Mouse (Mus musculus): ENCODE results near the gene Dbil5. TPM values are rescaled to one million over a fixed set of nuclear protein-coding genes. Genes with fewer than 3 reads are reported as not detected.

Gene Dbil5
- polyA plus RNA-seq, 1 experiment from 2014 or later = 2.1 TPM

- no peak overlapping the region for H3K9ac ChIP-seq (ENCODE audit: low read length)
- 69% methylated on average over 7 of the region's 7 CpGs for WGBS
- ATAC-seq (ENCODE audit: insufficient number of reproducible peaks, insufficient read depth, low FRiP score, low read depth) = no peak
Observed at GRCm38 (mm10) chr11:76267550-76267949, 50.1 kb downstream of the Dbil5 start.

GRCm38 (mm10) chr11:76268001-76268459 is 50.6 kb downstream of the Dbil5 start:
- Histone ChIP-seq H3K36me3 (ENCODE audit: control insufficient read depth, insufficient read depth, low read length) (peaks cover 24% of the 10 kb centered on the region), H3K4me1 (ENCODE audit: control insufficient read depth in 2 of 2, insufficient read depth in 2 of 2, low read length in 2 of 2) (peaks cover 0 to 2% of the 10 kb centered on the region in 2 experiments; a peak in 1 of 4 replicates), H3K9me3 (ENCODE audit: control insufficient read depth, low read length) (no peaks in the 10 kb centered on the region), H3K27me3 (ENCODE audit: control insufficient read depth, insufficient read depth, low read length) (no peaks in the 10 kb centered on the region), H3K4me2 (ENCODE audit: low read length) (no peak overlapping the region), H3K4me3 (ENCODE audit: control insufficient read depth in 1 of 2, insufficient read depth in 1 of 2, low read depth in 1 of 2, low read length in 2 of 2) (no peak overlapping the region), H3K9ac (ENCODE audit: low read length) (no peak overlapping the region), H3K27ac (replicated peaks in 1 of 2; ENCODE audit: control insufficient read depth in 1 of 2, insufficient read depth in 1 of 2, low read depth in 2 of 2, low read length in 2 of 2) (no peak overlapping the region)
- no peak for ATAC-seq (ENCODE audit: insufficient number of reproducible peaks, insufficient read depth, low FRiP score, low read depth)
- WGBS = 75% methylated on average over 5 of the region's 5 CpGs

More at GRCm38 (mm10) chr11:76267550-76267949, 50.1 kb downstream of the Dbil5 start:
- H3K27ac ChIP-seq (replicated peaks in 1 of 2; ENCODE audit: control insufficient read depth in 1 of 2, insufficient read depth in 1 of 2, low read depth in 2 of 2, low read length in 2 of 2) = no peak overlapping the region
- no peak overlapping the region for H3K4me2 ChIP-seq (ENCODE audit: low read length)
- H3K9me3 ChIP-seq (ENCODE audit: control insufficient read depth, low read length) = no peaks in the 10 kb centered on the region
- H3K4me1 ChIP-seq (ENCODE audit: control insufficient read depth in 2 of 2, insufficient read depth in 2 of 2, low read length in 2 of 2) = peaks cover 0 to 2% of the 10 kb centered on the region in 2 experiments; a peak in 1 of 4 replicates
- no peak overlapping the region for H3K4me3 ChIP-seq (ENCODE audit: control insufficient read depth in 1 of 2, insufficient read depth in 1 of 2, low read depth in 1 of 2, low read length in 2 of 2)
- peaks cover 24% of the 10 kb centered on the region for H3K36me3 ChIP-seq (ENCODE audit: control insufficient read depth, insufficient read depth, low read length)
- no peaks in the 10 kb centered on the region for H3K27me3 ChIP-seq (ENCODE audit: control insufficient read depth, insufficient read depth, low read length)

Other genes starting within 250 kb of the Dbil5 start
- 0.22 TPM in 1 of 2 replicates, not detected in the other for gene 1700016K19Rik, start 217.7 kb upstream of the Dbil5 start, polyA plus RNA-seq (2014; fragmentation: Nextera tagmentation; extraction: Ambion mirVana)
- 11.5 and 13.2 TPM in 2 replicates for gene Rflnb, start 189.8 kb upstream of the Dbil5 start, polyA plus RNA-seq (2014; fragmentation: Nextera tagmentation; extraction: Ambion mirVana)
- gene Vps53, start 38.0 kb upstream of the Dbil5 start, polyA plus RNA-seq (2014; fragmentation: Nextera tagmentation; extraction: Ambion mirVana) = 31.5 and 32.5 TPM in 2 replicates
- gene Fam57a, start 37.9 kb upstream of the Dbil5 start, polyA plus RNA-seq (2014; fragmentation: Nextera tagmentation; extraction: Ambion mirVana) = 22.4 and 23.1 TPM in 2 replicates
- gene Gemin4, start 56 bp downstream of the Dbil5 start, polyA plus RNA-seq (2014; fragmentation: Nextera tagmentation; extraction: Ambion mirVana) = 18.8 and 23.0 TPM in 2 replicates
- 21.8 and 23.2 TPM in 2 replicates for gene Mrm3, start 26.1 kb downstream of the Dbil5 start, polyA plus RNA-seq (2014; fragmentation: Nextera tagmentation; extraction: Ambion mirVana)
- 135 and 138 TPM in 2 replicates for gene Glod4, start 26.1 kb downstream of the Dbil5 start, polyA plus RNA-seq (2014; fragmentation: Nextera tagmentation; extraction: Ambion mirVana)
- gene Nxn, start 181.5 kb downstream of the Dbil5 start, polyA plus RNA-seq (2014; fragmentation: Nextera tagmentation; extraction: Ambion mirVana) = 23.7 and 26.8 TPM in 2 replicates
- 93.4 and 96.2 TPM in 2 replicates for gene Timm22, start 189.3 kb downstream of the Dbil5 start, polyA plus RNA-seq (2014; fragmentation: Nextera tagmentation; extraction: Ambion mirVana)

Data from heart, embryonic 14.5 days (tissue).